Mouse (Mus musculus) heart, postnatal 0 days (tissue): ENCODE results near the gene Gm26920. TPM values are rescaled to one million over a fixed set of nuclear protein-coding genes. Genes with fewer than 3 reads are reported as not detected.
"Not testable (repeated sequence)": the region's sequence is repeated elsewhere in the genome, so short reads cannot be mapped to it uniquely, and the experiment has no call there.

Experiments
- ATAC-seq: fragments of 200-750 bp; cut with Nextera tagmentation; 2 replicates; pipeline ENCODE4 v1.8.0; 2017; ENCODE audit warnings: low read depth, moderate number of reproducible peaks, moderate library complexity; ENCODE audit not compliant: insufficient read depth
- DNase-seq: peaks from one replicate; pipeline ENCODE4 v3.0.0-alpha.2; 2016; ENCODE audit warnings: low spot score
- H3K27ac ChIP-seq: fragments of 300-500 bp; sonication (generic); 2 replicates; pipeline ENCODE4 v1.5.1; 2014; ENCODE audit warnings: low read depth, mild to moderate bottlenecking
- H3K27me3 ChIP-seq: fragments of 300-500 bp; sonication (generic); 2 replicates; pipeline ENCODE4 v1.6.1; 2014; ENCODE audit warnings: low read length, mixed read lengths; ENCODE audit not compliant: control insufficient read depth, insufficient read depth
- H3K36me3 ChIP-seq: fragments of 300-500 bp; sonication (generic); replicated peaks from 2 replicates; pipeline ENCODE4 v1.6.1; 2014; ENCODE audit warnings: low read length, mixed read lengths; ENCODE audit not compliant: control insufficient read depth, insufficient read depth
- H3K4me1 ChIP-seq: fragments of 300-500 bp; sonication (generic); 2 replicates; pipeline ENCODE4 v1.6.1; 2014; ENCODE audit warnings: antibody characterized with exemption; ENCODE audit not compliant: control insufficient read depth, insufficient read depth
- H3K4me2 ChIP-seq: fragments of 300-500 bp; sonication (generic); 2 replicates; pipeline ENCODE4 v1.6.1; 2014; ENCODE audit warnings: low read depth, mild to moderate bottlenecking, low read length, moderate library complexity
- H3K4me3 ChIP-seq: fragments of 300-500 bp; sonication (generic); 2 replicates; pipeline ENCODE4 v1.5.1; 2014; ENCODE audit warnings: low read depth, low read length
- H3K9ac ChIP-seq: fragments of 300-500 bp; sonication (generic); replicated peaks from 2 replicates; pipeline ENCODE4 v1.6.1; 2014; ENCODE audit warnings: low read depth, low read length, mixed read lengths
- H3K9me3 ChIP-seq: fragments of 300-500 bp; sonication (generic); replicated peaks from 2 replicates; pipeline ENCODE4 v1.6.1; 2016; ENCODE audit warnings: low read length; ENCODE audit not compliant: control insufficient read depth
- CTCF ChIP-seq: IDR thresholded peaks from 2 replicates; pipeline ENCODE4 v1.5.1; 2016; ENCODE audit warnings: antibody characterized with exemption, control low read depth, low read depth
- EP300 ChIP-seq: IDR thresholded peaks from 2 replicates; pipeline ENCODE4 v1.6.1; 2016; ENCODE audit warnings: antibody characterized with exemption, low read depth
- WGBS: fragments of 180-500 bp; shearing (Covaris S2); extraction: QIAGEN DNeasy Blood & Tissue Kit; methylation state at CpG from one replicate; pipeline ENCODE4 v1.1.7; 2014; 5-methylcytosine and 5-hydroxymethylcytosine counted together
- polyA plus RNA-seq: library from polyadenylated mRNA; unstranded; fragments of >200 nt; fragmentation: Nextera tagmentation; extraction: Ambion mirVana; gene quantifications from 2 replicates; pipeline ENCODE4 v1.2.1, GENCODE M21; 2015
- total RNA-seq: library from RNA; depleted of rRNA; stranded (reverse); fragments of >200 nt; gene quantifications from 2 replicates; pipeline ENCODE4 v1.2.3, GENCODE M21; 2014; ENCODE audit warnings: low replicate concordance

The Gm26920 gene
- total and polyA plus RNA-seq, 2 experiments from 2014 or later: 0.18 TPM; not detected in 1

DNA sequence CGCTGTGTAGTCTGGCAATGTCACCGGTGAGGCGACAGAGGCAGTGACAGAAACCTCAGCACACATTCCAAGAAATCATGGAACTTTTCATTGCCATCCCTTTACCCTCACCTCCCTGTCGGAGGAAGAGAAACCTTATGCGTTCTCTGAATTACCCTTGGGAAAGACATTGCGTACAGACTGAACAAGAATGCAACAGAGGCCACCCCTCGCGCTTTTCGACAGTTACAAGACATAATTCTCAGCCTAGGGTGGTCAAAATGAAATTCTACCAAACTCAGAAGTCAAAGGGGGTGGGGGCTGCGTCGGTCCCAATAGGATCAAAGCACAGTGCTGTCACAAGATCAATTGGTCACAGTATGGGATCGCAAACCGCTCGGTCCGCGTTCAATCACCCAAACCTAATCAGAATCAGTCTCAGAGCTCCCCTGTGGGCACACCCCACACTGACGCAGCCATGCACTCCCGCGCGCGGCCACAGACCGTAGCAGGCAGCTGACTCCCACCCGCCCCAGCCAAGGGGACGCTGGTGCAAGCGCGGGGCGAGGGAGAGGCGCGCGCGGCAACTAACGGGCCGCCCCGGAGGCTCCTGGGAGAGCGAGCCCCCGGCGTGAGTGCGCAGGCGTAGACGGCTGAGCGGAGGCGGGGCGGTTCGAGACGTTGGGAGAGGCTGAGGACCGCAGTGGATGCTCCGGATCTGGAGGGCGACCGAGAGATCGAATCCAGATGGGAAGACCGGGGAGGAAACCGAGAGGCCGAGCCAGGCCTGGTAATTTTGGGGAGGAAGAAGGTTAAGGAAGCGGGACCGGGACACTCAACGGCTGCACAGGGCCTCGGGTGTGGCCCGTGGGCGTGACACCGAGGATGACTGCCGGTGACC, 31.3 kb upstream of the Gm26920 start, which contains the start of gene Zfp382:
Gene Zfp382, plus strand, starts transcription at position 635 of the 880 bp plus-strand sequence.
- H3K27ac ChIP-seq: peak within 1 kb of the TSS; percentile 85
- TF ChIP-seq CTCF: no peak
- no peak for TF ChIP-seq EP300
- H3K36me3 ChIP-seq: peaks cover 13% of the 10 kb centered on the region
- no peaks in the 10 kb centered on the region for H3K27me3 ChIP-seq
- H3K4me2 ChIP-seq: peak within 1 kb of the TSS; percentile 99
- under 1% methylated on average over 60 of the region's 61 CpGs for WGBS
- ATAC-seq (peak; percentile 97), DNase-seq (peak; percentile 93)
- no peaks in the 10 kb centered on the region for H3K9me3 ChIP-seq
- 0 out of 2 replicates have a peak, but pooled peaks cover 4% of the 10 kb centered on the region for H3K4me1 ChIP-seq
- H3K4me3 ChIP-seq: peak within 1 kb of the TSS; percentile 92
- H3K9ac ChIP-seq: peak within 1 kb of the TSS; percentile 81

DNA sequence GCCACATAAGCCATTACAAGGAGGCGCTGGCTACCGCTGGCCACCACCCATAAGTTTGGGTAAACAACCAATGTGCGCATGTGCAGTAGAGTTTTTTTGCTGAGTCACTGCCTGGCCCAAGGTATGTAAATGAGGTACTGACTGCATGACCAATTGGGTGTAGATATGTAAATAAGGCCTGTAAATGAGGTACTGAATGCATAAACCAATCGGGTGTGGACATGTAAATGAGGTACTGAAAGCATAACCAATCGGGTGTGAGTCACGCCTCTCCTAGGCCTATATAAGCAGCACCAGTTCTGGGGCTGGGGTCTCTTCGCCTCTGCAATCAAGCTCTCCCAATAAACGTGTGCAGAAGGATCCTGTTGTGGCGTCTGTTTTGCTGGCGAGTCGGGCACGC, 27.7 kb upstream of the Gm26920 start:
- H3K4me3 ChIP-seq, H3K9me3 ChIP-seq, DNase-seq, H3K4me2 ChIP-seq, H3K9ac ChIP-seq, H3K4me1 ChIP-seq, H3K36me3 ChIP-seq, ATAC-seq, H3K27me3 ChIP-seq, H3K27ac ChIP-seq: not testable (repeated sequence)
- 91% methylated on average over 12 of the region's 12 CpGs for WGBS

DNA sequence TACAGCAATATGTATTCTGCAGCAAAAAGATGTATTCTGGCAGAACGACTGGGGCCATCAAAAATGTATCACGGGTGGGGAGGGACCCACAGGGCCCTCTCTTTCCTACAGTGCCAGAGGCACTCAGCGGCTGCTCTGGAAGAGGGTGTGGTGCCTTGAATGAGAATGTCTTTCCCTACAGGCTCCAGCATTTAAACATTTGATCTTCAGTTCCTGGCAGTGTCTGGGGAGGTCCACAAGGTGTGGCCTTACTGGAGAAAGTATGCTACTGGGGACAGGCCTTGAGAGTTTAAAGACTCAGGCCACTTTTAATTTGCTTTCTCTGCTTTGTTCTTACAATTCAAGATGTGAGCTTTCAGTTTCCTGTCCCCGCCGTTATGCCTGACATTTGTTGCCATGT, 25.9 kb upstream of the Gm26920 start:
- Histone ChIP-seq H3K36me3 (no peaks in the 10 kb centered on the region), H3K9me3 (0 out of 2 replicates have a peak, but pooled peaks cover 3% of the 10 kb centered on the region), H3K9ac (no peak overlapping the region), H3K4me3 (no peak overlapping the region), H3K4me1 (no peaks in the 10 kb centered on the region), H3K27ac (no peak overlapping the region), H3K4me2 (no peak overlapping the region), H3K27me3 (no peaks in the 10 kb centered on the region)
- DNase-seq (no peak), ATAC-seq (no peak)
- no peak for TF ChIP-seq EP300
- TF ChIP-seq CTCF: no peak
- WGBS: 93% methylated on average over 5 of the region's 5 CpGs

DNA sequence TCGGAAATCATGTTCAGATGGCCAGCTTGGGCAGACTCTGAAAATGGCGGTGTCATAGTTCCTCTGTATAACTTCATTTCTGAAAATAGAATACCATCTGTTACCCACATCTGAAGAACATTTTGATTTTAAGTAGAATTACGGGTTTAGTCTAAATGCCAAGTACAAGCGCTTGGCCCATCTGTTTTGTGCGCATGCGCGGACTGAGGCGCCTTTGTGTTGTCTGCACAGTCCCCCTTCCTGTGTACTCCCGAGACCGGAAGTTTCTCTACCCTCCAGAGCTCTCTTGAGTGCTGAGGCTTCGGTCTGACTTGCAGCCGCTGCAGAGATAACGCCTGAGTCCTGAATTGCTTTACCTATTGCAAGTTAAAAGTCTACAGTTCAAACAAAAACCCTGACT, 9.1 kb upstream of the Gm26920 start:
- peaks cover 10% of the 10 kb centered on the region for H3K9me3 ChIP-seq
- no peak overlapping the region for H3K27ac ChIP-seq
- H3K9ac ChIP-seq: no peak overlapping the region
- TF ChIP-seq EP300: no peak
- TF ChIP-seq CTCF: no peak
- H3K4me2 ChIP-seq: no peak overlapping the region
- no peaks in the 10 kb centered on the region for H3K27me3 ChIP-seq
- peaks cover 1% of the 10 kb centered on the region for H3K4me1 ChIP-seq
- WGBS: 77% methylated on average over 13 of the region's 13 CpGs
- ATAC-seq (no peak), DNase-seq (no peak)
- H3K36me3 ChIP-seq: peaks cover 45% of the 10 kb centered on the region
- no peak overlapping the region for H3K4me3 ChIP-seq

DNA sequence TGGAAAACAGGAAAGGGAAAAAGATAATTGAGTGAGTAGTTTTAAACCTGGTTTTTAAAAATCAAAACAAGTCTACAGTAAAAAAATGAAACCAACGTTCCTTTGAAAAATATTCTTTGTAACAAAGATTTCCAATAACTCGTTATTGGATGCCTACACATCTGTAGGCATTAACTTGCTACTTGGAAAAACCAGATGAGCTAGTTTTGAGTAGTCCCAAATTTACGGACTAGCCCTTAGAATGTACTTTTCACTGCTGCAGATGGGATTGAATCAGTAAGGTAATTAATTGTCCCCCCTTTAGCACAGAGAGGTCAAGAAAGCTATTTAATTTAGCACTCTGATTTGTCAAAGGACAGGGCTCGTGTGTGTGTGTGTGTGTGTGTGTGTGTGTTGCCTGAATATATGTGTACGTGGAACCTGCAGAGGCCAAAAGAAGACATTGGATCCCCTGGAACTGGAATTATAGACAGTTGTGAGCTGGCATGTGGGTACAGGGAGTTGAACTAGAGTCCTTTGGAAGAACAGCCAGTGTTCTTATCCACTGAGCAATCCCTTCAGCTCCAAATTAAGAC, 5.4 kb upstream of the Gm26920 start:
- no peak for ATAC-seq
- Histone ChIP-seq H3K9me3 (no peaks in the 10 kb centered on the region), H3K36me3 (peaks cover 12% of the 10 kb centered on the region), H3K9ac (peak overlapping the region; percentile 76), H3K4me3 (peak overlapping the region; percentile 70), H3K4me1 (peaks cover 7% of the 10 kb centered on the region), H3K27ac (peak overlapping the region; percentile 93), H3K4me2 (peak overlapping the region; percentile 71), H3K27me3 (no peaks in the 10 kb centered on the region)
- no peak for DNase-seq
- 4% methylated on average over 5 of the region's 5 CpGs for WGBS
- TF ChIP-seq EP300 (no peak), CTCF (no peak)
